Mouse (Mus musculus) hindbrain, embryonic 12.5 days (tissue): Measurements from ENCODE around the gene Dqx1. TPM values are rescaled to one million over a fixed set of nuclear protein-coding genes. Genes with fewer than 3 reads are reported as not detected.

Experiments
- ATAC-seq: fragments of 200-750 bp; cut with Nextera tagmentation; 2 replicates; pipeline ENCODE4 v1.8.0; 2017; ENCODE audit warnings: moderate TSS enrichment; ENCODE audit not compliant: low FRiP score
- H3K27ac ChIP-seq: fragments of 300-500 bp; sonication (generic); 2 replicates; pipeline ENCODE4 v1.5.1; 2016; ENCODE audit warnings: mild to moderate bottlenecking
- H3K27me3 ChIP-seq: fragments of 300-500 bp; sonication (generic); 2 replicates; pipeline ENCODE4 v1.6.1; 2016; ENCODE audit warnings: mild to moderate bottlenecking
- H3K36me3 ChIP-seq: fragments of 300-500 bp; sonication (generic); 2 replicates; pipeline ENCODE4 v1.6.1; 2016; ENCODE audit warnings: mild to moderate bottlenecking
- H3K4me1 ChIP-seq: fragments of 300-500 bp; sonication (generic); 2 replicates; pipeline ENCODE4 v1.6.1; 2016
- H3K4me2 ChIP-seq: fragments of 300-500 bp; sonication (generic); replicated peaks from 2 replicates; pipeline ENCODE4 v1.6.1; 2016; ENCODE audit warnings: mild to moderate bottlenecking
- H3K4me3 ChIP-seq: fragments of 300-500 bp; sonication (generic); 2 replicates; pipeline ENCODE4 v1.5.1; 2016; ENCODE audit warnings: mild to moderate bottlenecking
- H3K9ac ChIP-seq: fragments of 300-500 bp; sonication (generic); 2 replicates; pipeline ENCODE4 v1.6.1; 2016; ENCODE audit warnings: mild to moderate bottlenecking, moderate library complexity
- H3K9me3 ChIP-seq: fragments of 300-500 bp; sonication (generic); replicated peaks from 2 replicates; pipeline ENCODE4 v1.6.1; 2016; ENCODE audit warnings: mild to moderate bottlenecking
- WGBS: fragments of 180-500 bp; shearing (Covaris S2); methylation state at CpG from one replicate; pipeline ENCODE4 v1.1.7; 2016; 5-methylcytosine and 5-hydroxymethylcytosine counted together
- polyA plus RNA-seq: library from polyadenylated mRNA; unstranded; fragments of >200 nt; fragmentation: Nextera tagmentation; extraction: Ambion mirVana; gene quantifications from 2 replicates; pipeline ENCODE4 v1.2.1, GENCODE M21; 2016

Gene Dqx1
- polyA plus RNA-seq, 1 experiment from 2014 or later, result 0.76 TPM

GRCm38 (mm10) chr6:83083497-83083896 lies 25.9 kb downstream of the Dqx1 start:
- 0 out of 2 replicates have a peak overlapping the region, but pooled peaks have one; percentile 23 for H3K9ac ChIP-seq
- H3K27me3 ChIP-seq, result peaks cover 69% of the 10 kb centered on the region
- no peak for ATAC-seq
- H3K9me3 ChIP-seq, result no peaks in the 10 kb centered on the region
- no peak overlapping the region for H3K4me2 ChIP-seq
- no peak overlapping the region for H3K27ac ChIP-seq
- H3K4me3 ChIP-seq, result no peak overlapping the region
- H3K36me3 ChIP-seq, result peaks cover 22% of the 10 kb centered on the region
- H3K4me1 ChIP-seq, result peaks cover 36% of the 10 kb centered on the region
- 7% methylated on average over 5 of the region's 5 CpGs for WGBS

GRCm38 (mm10) chr6:83084477-83084876 lies 26.8 kb downstream of the Dqx1 start:
- Histone ChIP-seq H3K36me3 (peaks cover 22% of the 10 kb centered on the region), H3K9me3 (no peaks in the 10 kb centered on the region), H3K4me3 (no peak overlapping the region), H3K4me1 (peaks cover 29% of the 10 kb centered on the region), H3K9ac (no peak overlapping the region), H3K27me3 (peaks cover 78% of the 10 kb centered on the region), H3K27ac (no peak overlapping the region), H3K4me2 (no peak overlapping the region)
- WGBS, result 4% methylated on average over 6 of the region's 6 CpGs
- ATAC-seq, result no peak

- H3K9ac ChIP-seq, result no peak within 1 kb of the TSS
- H3K4me3 ChIP-seq, result no peak within 1 kb of the TSS
- peaks cover 21% of the 10 kb centered on the region for H3K4me1 ChIP-seq
- peak within 1 kb of the TSS; percentile 40 for H3K4me2 ChIP-seq
- peaks cover 5% of the 10 kb centered on the region for H3K36me3 ChIP-seq
- ATAC-seq, result no peak
- no peaks in the 10 kb centered on the region for H3K9me3 ChIP-seq
- peaks cover 94% of the 10 kb centered on the region for H3K27me3 ChIP-seq
- H3K27ac ChIP-seq, result no peak within 1 kb of the TSS
- WGBS, result 3% methylated on average over 42 of the region's 42 CpGs
These were observed 28.7 kb downstream of the Dqx1 start, which contains the start of gene Lbx2 for GRCm38 (mm10) chr6:83086121-83087035. Gene Lbx2, plus strand, starts transcription at chr6:83086367.

GRCm38 (mm10) chr6:83087205-83087925 lies 29.7 kb downstream of the Dqx1 start:
- Histone ChIP-seq H3K4me1 (peaks cover 21% of the 10 kb centered on the region), H3K4me3 (peak overlapping the region; percentile 18), H3K4me2 (peak overlapping the region; percentile 40), H3K27me3 (peaks cover 89% of the 10 kb centered on the region), H3K36me3 (no peaks in the 10 kb centered on the region), H3K9ac (no peak overlapping the region), H3K27ac (no peak overlapping the region), H3K9me3 (no peaks in the 10 kb centered on the region)
- no peak for ATAC-seq
- WGBS, result 2% methylated on average over 47 of the region's 47 CpGs

GRCm38 (mm10) chr6:83087926-83088260 lies 30.2 kb downstream of the Dqx1 start:
- Histone ChIP-seq H3K9ac (no peak overlapping the region), H3K4me1 (peaks cover 21% of the 10 kb centered on the region), H3K4me3 (peak overlapping the region; percentile 18), H3K27ac (no peak overlapping the region), H3K9me3 (no peaks in the 10 kb centered on the region), H3K27me3 (peaks cover 89% of the 10 kb centered on the region), H3K36me3 (no peaks in the 10 kb centered on the region), H3K4me2 (peak overlapping the region; percentile 40)
- 6% methylated on average over 9 of the region's 9 CpGs for WGBS
- ATAC-seq, result no peak

GRCm38 (mm10) chr6:83092416-83093127 lies 34.9 kb downstream of the Dqx1 start:
- ATAC-seq, result no peak
- WGBS, result 40% methylated on average over 6 of the region's 6 CpGs

GRCm38 (mm10) chr6:83095968-83096367 lies 38.3 kb downstream of the Dqx1 start:
- no peak overlapping the region for H3K9ac ChIP-seq
- H3K9me3 ChIP-seq, result 0 out of 2 replicates have a peak, but pooled peaks cover 3% of the 10 kb centered on the region
- H3K27me3 ChIP-seq, result peaks cover 28% of the 10 kb centered on the region
- ATAC-seq, result no peak
- no peaks in the 10 kb centered on the region for H3K36me3 ChIP-seq
- no peak overlapping the region for H3K4me3 ChIP-seq
- WGBS, result 48% methylated on average over 6 of the region's 6 CpGs
- H3K4me2 ChIP-seq, result no peak overlapping the region
- H3K4me1 ChIP-seq, result peaks cover 3% of the 10 kb centered on the region; the same call in 1 of the 2 replicates
- no peak overlapping the region for H3K27ac ChIP-seq

More at GRCm38 (mm10) chr6:83092416-83093127, 34.9 kb downstream of the Dqx1 start:
- Histone ChIP-seq H3K4me1 (peaks cover 2% of the 10 kb centered on the region; the same call in 1 of the 2 replicates), H3K27me3 (peaks cover 52% of the 10 kb centered on the region), H3K36me3 (no peaks in the 10 kb centered on the region), H3K9ac (no peak overlapping the region), H3K4me2 (no peak overlapping the region), H3K27ac (no peak overlapping the region), H3K9me3 (0 out of 2 replicates have a peak, but pooled peaks cover 3% of the 10 kb centered on the region), H3K4me3 (no peak overlapping the region)

GRCm38 (mm10) chr6:83098411-83098810 lies 40.8 kb downstream of the Dqx1 start:
- peaks cover 25% of the 10 kb centered on the region for H3K27me3 ChIP-seq
- peaks cover 19% of the 10 kb centered on the region for H3K4me1 ChIP-seq
- no peak overlapping the region for H3K4me2 ChIP-seq
- H3K36me3 ChIP-seq, result no peaks in the 10 kb centered on the region
- H3K9me3 ChIP-seq, result 0 out of 2 replicates have a peak, but pooled peaks cover 3% of the 10 kb centered on the region
- ATAC-seq, result no peak
- no peak overlapping the region for H3K27ac ChIP-seq
- H3K4me3 ChIP-seq, result no peak overlapping the region
- H3K9ac ChIP-seq, result no peak overlapping the region
- 82% methylated on average over 2 of the region's 2 CpGs for WGBS

GRCm38 (mm10) chr6:83101316-83101687 lies 43.7 kb downstream of the Dqx1 start, which contains the start of the genes Ccdc142 and Gm42688:
Gene Ccdc142, plus strand, starts transcription at chr6:83101601.
Gene Gm42688, plus strand, starts transcription at chr6:83101617.
- no peaks in the 10 kb centered on the region for H3K9me3 ChIP-seq
- H3K27me3 ChIP-seq, result peaks cover 19% of the 10 kb centered on the region
- H3K9ac ChIP-seq, result peak within 1 kb of the TSS; percentile 84
- peak within 1 kb of the TSS; percentile 100 for H3K4me2 ChIP-seq
- WGBS, result 1% methylated on average over 25 of the region's 25 CpGs
- peak within 1 kb of the TSS; percentile 76 for H3K4me3 ChIP-seq
- H3K4me1 ChIP-seq, result peaks cover 20% of the 10 kb centered on the region
- peak; percentile 91 for ATAC-seq
- H3K36me3 ChIP-seq, result no peaks in the 10 kb centered on the region
- peak within 1 kb of the TSS; percentile 79 for H3K27ac ChIP-seq

GRCm38 (mm10) chr6:83101688-83102556 lies 44.3 kb downstream of the Dqx1 start:
- peaks cover 20% of the 10 kb centered on the region for H3K4me1 ChIP-seq
- H3K36me3 ChIP-seq, result no peaks in the 10 kb centered on the region
- H3K9me3 ChIP-seq, result no peaks in the 10 kb centered on the region
- H3K27me3 ChIP-seq, result peaks cover 19% of the 10 kb centered on the region
- WGBS, result under 1% methylated on average over 67 of the region's 74 CpGs
- peak overlapping the region; percentile 100 for H3K4me2 ChIP-seq
- peak overlapping the region; percentile 79 for H3K27ac ChIP-seq
- peak overlapping the region; percentile 76 for H3K4me3 ChIP-seq
- ATAC-seq, result peak; percentile 76
- peak overlapping the region; percentile 84 for H3K9ac ChIP-seq

GRCm38 (mm10) chr6:83103130-83103650 lies 45.5 kb downstream of the Dqx1 start:
- no peak for ATAC-seq
- Histone ChIP-seq H3K27ac (no peak overlapping the region), H3K36me3 (no peaks in the 10 kb centered on the region), H3K4me2 (peak overlapping the region; percentile 100), H3K4me3 (peak overlapping the region; percentile 76; the same call in 1 of the 2 replicates), H3K9ac (peak overlapping the region; percentile 84), H3K9me3 (no peaks in the 10 kb centered on the region), H3K4me1 (peaks cover 28% of the 10 kb centered on the region), H3K27me3 (peaks cover 19% of the 10 kb centered on the region)
- WGBS, result 38% methylated on average over 11 of the region's 11 CpGs
